Mouse (Mus musculus) retina, embryonic 14.5 days (tissue): Measurements from ENCODE around the gene Tmcc1.
"Not testable (repeated sequence)": the region's sequence is repeated elsewhere in the genome, so short reads cannot be mapped to it uniquely, and the experiment has no call there.

Experiments used
- DNase-seq: peaks from one replicate; pipeline ENCODE4 v3.0.0-alpha.2; 2015; ENCODE audit warnings: low spot score

Gene Tmcc1

DNA sequence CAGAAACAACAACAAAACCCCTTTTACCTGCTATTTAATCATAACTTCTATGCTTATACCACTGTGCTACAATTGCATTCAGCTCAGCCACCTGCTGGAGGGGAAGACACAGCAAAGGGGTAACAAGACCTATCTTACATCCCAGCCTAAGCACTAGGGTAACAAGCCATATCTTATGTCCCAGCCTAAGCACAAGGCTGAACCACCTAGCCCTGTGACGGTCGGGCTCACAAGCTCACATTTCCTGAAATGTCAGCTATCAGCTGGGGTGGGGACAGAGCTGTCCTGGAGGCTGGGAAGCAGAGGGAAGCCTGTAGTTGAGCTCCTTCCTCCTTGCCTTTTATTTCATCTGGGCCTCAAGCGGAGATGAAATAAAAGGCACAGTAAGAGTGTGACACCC, 115.7 kb downstream of the Tmcc1 start:
- no peak for DNase-seq

DNA sequence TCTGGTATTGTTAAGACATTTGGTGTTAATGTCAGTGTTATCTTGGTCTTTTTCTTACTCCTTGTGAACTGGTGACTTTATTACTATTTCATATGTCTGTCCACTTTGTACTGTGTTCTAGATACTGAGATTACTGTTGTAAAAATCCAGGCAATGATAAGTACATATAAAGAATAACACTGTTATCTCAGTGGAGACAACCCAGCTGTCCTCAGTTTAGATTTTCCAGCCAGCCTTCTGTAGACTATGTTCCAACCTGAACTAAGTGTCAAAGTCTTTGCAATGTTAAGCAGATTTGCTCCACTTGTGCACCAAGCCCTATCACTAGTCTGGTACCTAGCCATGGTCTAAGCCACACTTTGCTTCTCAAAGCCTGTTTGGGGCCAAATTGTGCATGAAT, 118.4 kb downstream of the Tmcc1 start:
- DNase-seq, result no peak

DNA sequence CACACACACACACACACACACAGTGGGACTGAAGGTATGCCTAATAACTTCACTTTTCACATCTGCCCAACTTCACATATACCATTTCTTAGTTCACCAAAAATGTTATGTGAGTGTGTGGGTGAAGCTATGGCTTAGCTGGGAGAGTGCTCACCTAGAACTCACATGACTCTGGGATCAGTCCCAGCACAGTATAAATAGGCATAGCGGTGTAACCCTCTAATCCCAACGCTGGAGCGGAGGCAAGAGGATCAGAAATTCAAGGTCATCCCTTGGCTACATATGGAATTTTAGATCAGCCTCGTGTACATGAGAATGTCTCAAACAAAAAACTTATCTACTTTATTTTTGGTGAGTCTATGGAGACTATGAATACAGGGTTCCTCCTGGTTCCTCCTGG, 119.7 kb downstream of the Tmcc1 start:
- no peak for DNase-seq

DNA sequence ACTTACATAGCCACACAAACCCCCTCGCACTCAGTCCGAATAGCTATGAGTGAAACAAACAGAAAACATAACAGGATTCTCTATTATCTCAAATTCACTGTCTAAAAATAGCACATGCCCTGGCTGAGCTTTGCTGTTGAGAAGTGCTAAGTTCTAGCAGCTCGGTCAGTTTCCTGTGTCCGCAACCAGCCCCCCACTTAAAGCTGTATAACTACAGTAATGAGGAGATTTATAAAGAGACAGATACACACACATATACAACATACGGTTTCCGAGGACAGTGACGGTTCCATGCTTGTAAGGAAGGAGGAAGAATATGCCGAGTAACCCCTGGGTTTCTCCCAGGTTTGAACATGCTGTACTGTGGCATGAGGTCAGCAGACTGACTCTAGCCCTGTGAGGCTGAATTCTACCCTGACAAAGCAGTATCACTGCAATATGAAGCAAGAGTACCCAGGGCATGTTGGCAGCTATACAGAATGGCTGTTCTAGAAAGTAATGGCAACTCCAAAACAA, 120.5 kb downstream of the Tmcc1 start:
- DNase-seq, result peak; percentile 53

DNA sequence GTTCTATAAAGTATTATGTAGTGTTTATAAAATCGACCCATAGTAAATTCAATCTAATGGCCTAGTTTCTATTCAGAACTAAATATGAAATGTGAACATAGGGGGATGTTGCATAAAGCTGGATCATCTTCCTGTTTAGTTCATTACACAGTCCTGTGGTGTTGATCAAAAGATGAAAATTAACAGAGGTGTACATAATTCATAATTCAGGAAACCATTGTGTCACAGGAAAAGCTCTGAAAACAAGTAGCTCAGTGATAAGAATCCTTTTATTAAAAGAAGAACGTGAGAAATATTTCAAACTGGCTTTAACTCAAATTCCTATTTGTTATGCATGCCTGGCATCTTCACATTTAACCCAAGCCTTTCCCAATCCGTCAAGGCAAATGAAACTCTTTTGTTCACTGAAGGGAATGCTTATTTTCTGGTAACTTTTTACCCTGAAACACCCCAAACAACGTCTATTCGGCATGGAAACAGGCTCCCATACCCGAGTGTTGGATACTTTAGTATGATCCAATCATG, 121.0 kb downstream of the Tmcc1 start:
- no peak for DNase-seq

DNA sequence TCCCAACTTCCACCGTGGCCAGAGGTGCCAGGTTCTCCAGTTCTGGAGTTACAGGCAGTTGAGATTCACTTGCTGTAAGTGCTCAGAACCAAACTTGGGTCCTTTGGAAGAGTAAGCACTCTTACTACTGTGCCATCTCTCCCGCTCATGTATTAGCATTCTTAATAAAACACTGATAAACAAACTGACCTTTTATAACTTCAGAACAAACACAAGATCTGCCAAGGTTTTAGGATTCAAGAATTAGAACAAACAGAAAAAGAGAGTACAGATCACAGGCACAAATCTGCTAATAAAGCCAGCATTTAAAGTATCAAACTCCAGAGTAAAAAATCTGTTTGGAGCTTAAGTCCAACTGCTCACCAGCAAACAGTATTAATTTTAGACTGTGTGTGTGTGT, 121.5 kb downstream of the Tmcc1 start:
- DNase-seq, result no peak

DNA sequence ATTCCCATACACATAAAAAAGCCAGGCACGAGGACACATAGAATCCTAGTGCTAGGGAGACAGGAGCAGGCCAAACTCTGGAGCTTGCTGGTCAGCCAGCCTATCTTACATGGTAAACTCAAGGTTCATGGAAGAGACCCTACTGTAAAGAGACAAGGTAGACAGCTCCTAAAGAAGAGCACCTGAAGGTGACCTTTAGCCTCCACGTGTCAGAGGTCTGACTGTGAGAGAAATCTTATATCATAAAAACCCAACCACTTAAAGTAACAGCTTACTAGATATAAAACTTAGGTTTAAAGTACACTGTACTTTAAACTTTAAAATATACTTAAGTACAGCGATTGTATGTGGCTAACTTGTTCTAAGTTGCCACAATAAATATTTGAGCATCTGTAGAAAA, 122.7 kb downstream of the Tmcc1 start:
- no peak for DNase-seq

DNA sequence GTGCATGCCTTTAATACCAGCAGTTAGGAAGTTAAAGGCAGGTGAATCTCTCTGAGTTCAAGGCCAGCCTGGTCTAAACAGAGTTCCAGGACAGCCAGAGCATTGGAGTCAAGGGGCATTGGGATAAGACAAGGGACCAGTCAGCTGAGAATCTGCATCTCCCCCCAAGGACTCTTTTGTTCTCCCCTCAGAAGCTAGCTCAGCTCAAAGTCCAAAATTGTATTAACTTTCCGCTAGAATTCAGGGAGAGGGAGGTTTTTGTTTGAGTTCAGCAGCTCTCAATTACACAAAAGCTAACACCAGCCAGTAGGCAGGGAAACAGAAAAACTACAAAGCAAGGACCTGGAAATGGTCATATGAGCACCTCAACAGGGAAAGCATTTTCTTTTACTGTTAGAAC, 129.8 kb downstream of the Tmcc1 start:
- DNase-seq, result no peak

DNA sequence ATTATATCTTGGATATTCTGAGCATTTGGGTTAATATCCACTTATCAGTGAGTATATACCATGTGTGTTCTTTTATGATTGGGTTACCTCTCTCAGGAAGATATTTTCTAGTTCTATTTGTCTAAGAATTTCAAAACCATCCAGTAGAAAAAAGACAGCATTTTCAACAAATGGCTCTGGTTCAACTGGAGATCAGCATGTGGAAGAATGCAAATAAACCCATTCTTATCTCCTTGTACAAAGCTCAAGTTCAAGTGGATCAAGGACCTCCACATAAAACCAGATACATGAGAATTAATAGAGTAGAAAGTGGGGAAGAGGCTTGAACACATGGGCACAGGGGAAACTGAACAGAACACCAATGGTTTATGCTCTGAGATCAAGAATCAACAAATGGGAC, 133.7 kb downstream of the Tmcc1 start:
- not testable (repeated sequence) for DNase-seq

DNA sequence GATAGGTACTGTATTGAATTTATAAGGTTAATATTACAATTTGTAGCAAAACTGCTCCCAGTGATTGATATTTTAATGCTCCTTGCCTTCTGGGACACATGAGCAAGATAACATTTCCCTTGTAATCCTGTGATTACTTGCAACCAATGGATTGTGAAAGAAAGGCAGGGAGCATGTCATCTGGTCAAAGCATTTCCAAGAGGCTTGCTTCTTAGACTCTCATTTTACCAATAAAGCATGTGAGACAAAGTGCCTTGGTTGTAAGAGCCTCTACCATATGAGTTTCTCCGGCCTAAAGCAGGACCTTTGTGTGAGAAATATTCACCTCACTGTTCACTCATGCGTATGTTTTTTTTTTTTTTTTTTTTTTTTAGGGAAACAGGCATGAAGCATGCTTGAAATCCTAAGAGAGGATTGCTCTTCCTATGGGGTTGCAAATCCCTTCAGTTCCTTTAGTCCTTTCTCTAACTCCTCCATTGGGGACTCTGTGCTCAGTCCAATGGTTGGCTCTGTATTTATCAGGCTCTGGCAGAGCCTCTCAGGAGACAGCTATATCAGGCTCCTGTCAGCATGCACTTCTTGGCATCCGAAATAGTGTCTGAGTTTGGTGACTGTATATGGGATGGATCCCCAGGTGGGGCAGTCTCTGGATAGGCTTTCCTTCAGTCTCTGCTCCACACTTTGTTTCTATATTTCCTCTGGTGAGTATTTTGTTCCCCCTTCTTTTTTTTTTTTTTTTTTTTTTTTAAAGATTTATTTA, 134.6 kb downstream of the Tmcc1 start:
- DNase-seq, result no peak

DNA sequence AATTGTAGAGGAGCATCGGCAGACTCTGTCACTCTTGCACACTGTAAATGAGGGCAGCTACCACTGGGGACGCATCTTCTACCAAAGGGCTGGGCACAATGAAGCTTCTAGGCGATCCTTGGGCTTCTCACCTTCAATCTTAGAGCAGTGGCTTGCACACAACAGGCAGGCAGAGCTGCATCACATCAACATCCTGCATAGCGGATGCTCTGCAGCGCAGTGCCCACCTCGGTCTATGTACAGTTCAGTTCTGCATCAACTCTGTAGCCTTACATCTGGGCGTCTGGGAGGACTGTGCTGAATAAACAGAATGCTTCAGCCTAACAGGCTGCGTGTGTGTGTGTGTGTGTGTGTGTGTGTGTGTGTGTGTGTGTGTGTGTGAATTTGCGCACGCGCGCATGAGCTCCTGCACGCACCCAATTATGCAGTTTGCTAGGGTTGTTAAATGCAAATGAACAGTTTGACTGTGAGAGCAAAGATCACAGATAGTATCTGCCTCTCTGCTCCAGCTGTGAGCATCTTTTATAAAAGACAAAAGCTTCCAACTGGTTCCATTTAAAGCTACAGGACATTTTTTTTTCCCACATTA, 136.5 kb downstream of the Tmcc1 start:
- DNase-seq, result peak; percentile 36

DNA sequence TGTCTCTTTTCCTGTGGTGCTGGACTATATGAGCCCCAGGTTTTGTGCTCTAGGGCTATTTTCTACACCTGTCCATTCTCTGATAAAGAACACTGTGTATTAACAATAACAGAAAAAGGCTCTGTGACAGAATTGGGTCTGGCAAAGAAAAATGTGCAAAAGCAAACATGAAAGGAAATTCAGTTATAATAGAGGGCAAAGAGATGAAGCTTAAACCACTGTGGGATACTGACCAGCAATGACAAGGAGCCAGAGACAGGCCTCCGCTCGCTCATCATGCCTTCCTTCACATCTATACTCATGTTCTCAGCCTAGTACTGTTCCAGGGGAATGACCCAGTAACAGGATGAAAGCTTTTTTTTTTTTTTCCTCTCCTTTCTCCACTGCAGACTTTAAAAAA, 137.5 kb downstream of the Tmcc1 start:
- no peak for DNase-seq

DNA sequence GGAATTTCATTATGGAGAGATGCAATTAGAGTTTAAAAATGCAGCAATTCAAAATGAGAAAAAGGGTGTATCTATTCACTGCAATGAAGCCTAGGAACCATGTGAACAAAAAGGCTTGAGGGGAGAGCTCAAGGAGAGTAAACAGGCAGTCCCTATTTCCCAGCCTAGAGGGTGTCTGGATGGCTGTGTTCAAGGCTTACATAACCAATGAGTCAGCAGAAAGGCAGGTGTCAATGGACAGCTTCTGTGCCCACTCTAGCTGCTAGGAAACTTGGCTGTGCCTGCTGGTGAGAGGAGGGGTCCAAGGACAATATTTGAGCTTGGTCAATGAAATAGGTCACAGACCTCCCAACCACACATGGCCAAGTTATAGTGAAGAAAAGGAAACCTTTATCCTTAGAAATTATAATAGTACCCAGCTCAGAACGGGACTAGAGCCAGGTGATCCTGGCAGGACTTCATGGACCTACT, 138.2 kb downstream of the Tmcc1 start:
- DNase-seq, result no peak

DNA sequence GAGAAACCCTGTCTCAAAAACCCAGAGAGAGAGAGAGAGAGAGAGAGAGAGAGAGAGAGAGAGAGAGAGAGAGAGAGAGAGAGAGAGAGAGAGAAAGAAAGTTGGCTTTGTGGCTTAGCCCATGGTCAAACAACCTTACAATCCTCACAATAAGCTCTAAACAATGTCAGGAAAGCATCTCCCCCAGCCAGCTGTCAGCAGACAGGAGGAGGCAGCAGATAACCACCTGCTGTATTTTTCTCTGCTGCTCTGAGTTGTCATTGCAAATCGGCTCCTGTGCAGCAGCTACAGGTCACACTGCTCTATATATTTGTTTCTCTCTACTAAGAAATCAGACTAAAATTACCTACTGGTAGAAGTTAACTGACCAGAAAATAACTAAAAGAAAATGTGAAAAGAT, 145.4 kb downstream of the Tmcc1 start:
- no peak for DNase-seq

DNA sequence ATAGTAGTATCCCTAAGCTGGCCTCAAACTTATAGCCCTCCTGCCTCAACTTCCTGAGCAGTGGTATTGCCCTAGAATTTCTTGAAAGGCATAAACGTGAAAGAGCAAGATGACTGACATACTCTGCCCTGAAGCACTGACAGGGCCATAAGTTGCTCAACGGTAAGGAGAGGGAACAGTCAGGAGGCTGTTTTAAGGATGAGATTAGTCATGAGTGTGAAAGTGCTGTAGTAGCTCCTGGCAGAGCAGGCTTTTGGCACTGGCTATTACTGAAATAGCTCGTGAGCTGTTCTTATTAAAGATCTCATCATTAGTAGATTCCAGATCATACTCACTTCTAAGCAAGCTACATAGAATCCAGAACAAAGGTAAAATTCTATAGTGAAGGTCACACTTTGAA, 145.9 kb downstream of the Tmcc1 start:
- no peak for DNase-seq

DNA sequence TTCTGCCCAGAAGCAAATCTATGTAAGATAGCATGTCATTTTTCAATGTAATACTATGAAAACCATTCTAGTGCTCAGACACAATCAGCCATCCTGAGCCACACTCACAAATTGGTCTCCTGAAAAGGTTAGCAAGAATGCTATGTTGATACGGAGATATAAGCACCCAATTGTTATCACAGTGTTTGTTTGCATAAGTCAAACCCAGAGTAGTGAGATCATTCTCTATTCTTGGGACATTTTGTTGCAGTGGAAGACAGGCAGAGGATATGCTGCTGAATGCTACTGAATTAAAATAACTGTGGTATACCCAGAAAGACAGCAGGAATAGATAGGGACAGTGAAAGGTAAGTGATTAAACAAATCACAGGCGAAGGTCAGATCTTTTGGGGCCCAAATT, 149.2 kb downstream of the Tmcc1 start:
- DNase-seq, result no peak

DNA sequence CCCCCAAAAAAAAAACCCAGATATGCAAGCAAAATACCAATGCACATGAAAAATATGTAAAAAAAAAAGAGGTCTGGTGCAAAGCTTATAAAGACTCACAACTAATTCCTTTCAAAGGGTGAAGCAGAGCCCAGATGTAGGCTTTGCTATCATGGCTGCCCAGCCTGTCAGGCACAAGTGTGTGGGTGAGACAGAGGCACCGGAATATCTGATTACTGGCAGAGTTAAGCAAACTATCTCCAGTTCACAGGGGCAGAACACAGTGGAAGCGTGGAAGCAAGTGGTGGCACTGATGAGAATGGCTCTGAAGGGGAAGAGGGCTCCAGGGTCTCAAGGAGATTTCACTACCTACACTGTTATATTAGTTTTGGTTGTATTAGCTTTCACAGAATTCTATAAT, 155.1 kb downstream of the Tmcc1 start:
- no peak for DNase-seq

DNA sequence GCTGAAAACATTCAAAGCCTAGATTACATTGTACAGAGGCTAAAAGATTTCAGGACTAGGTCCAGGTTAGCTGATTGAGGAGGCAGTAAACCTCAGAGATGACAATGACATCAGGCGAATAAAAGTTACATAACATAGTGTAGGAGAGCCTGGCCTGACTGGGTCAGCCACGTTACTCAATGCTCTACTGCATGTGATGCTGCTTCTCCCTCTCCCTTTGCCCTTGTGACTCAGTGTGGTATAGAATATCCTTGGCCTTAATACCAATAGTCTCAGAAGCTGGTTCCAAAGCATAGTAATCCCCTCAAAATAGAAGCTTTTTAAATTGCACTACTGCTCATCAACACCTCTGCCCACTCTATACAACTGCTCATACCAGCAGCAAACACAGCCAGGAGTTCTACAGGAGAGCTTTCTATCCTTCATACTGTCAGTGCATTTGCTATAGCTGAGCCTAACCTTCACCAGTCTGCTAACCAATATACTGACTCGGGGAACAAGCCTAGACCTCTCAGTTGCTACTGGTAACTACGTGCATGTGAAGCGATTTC, 155.9 kb downstream of the Tmcc1 start:
- DNase-seq, result no peak

DNA sequence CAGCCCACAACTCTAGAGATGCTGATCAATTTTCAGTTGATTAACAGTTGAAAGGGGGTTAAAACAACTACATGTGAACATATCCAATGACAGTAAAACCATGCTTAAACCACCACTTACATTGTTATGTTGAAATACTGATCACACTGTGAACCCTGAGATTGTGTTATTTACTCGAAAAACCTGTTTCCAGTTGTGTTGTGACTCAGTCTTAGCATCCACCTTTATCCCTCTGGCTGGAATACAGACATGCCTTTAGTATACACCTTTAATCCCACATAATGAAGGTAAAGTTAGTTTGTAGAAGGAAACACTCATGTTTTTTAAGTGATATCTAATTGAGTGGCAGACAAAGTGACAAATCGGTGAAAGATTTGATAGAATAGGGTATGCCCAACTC, 156.7 kb downstream of the Tmcc1 start:
- no peak for DNase-seq

DNA sequence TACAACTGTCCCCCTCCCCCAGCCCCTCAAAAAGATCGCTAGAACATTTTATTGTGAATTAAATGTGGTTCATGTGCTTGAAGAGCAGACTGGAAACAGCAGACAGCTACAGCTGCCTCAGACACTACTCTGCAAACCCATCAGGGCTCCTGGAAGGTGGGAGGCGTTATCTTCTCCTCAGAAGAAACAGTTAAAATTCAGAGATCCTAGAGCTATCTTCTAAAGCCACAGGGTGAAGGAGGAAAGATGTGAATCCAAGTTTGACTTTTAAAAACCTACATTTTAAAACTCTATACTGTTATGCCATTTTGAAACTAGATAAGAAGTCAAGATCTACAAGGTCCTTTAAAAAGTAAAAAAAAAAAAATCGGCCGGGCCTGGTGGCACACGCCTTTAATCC, 162.2 kb downstream of the Tmcc1 start:
- DNase-seq, result no peak

DNA sequence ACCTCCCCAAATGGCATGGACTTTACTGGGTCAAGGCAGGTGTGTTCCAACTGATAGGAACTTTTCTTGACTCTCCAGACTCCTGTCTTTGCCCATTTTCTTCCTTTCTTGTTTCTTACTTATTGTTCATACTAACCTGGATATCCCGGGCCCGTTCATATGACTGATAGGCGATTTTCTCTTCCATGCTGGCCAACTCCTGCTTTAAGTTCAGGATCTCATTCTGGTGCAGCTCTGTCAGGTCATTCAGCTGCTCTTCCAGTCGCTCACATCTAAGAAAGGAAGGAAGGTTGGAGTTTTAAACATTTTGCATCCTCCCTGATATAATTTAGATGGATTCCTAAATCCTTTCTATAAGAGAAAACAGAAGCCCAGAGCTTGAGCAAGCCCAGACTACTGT, 168.6 kb downstream of the Tmcc1 start:
- no peak for DNase-seq

DNA sequence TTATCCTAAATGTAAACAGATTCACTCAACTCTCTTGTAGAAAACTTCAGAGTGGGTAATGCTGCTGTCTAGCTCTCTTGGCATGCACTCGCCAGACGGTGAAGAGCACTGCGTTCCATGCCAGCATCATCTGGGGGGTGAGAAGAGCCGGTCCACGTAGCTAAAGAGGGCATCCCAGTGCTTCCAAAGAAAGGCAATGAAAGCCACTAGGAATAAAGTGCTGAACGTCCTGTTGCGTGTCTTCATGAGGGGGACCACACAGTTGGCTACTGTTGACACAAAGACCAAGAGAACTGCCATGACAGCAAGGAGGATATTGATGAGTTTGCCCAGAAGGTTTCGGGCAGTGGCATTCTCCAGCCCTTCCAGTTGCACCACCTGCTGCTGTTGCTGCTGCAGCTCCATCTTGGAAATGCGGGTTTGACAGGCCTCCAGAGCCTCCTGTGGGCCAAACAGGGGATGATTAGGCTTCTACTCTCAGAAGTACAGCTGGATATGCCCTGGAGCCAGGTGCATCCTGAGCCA, 171.3 kb downstream of the Tmcc1 start:
- no peak for DNase-seq

DNA sequence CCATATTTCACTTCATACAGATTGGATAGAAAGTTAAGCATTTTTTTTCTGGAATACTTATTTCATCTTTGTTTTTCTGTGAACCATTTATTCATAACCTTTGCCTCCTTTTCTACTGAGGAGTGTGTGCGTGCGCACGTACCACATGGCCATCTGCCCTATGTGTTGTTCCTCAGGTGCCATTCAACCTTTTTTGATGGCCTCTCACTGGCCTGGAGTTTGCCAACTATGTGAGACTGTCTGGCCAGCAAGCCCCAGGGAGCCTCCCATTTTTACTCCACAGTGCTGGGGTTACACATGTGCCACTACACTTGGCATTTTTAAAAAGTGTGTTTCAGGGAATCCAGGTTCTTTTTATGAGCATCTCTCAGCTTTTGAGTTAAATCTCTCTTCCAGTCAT, 177.4 kb downstream of the Tmcc1 start:
- DNase-seq, result no peak
